Mouse (Mus musculus) liver, embryonic 12.5 days (tissue): ENCODE results near the gene Zfp189. TPM values are rescaled to one million over a fixed set of nuclear protein-coding genes. Genes with fewer than 3 reads are reported as not detected.

Experiments
- polyA plus RNA-seq: library from polyadenylated mRNA; unstranded; fragments of >200 nt; fragmentation: Nextera tagmentation; extraction: Ambion mirVana; gene quantifications from 2 replicates; pipeline ENCODE4 v1.2.1, GENCODE M21; 2016

The Zfp189 gene
- polyA plus RNA-seq, 1 experiment from 2014 or later, result 4.3 TPM

Other genes with a start within 250 kb of the Zfp189 start
- gene Acnat2, start 113.0 kb upstream of the Zfp189 start, polyA plus RNA-seq, result 0.20 and 0.24 TPM in 2 replicates
- gene Acnat1, start 47.3 kb upstream of the Zfp189 start, polyA plus RNA-seq, result 0.18 and 0.37 TPM in 2 replicates
- 0.21 and 0.37 TPM in 2 replicates for gene Baat, start 14.6 kb upstream of the Zfp189 start, polyA plus RNA-seq
- 65.8 and 67.3 TPM in 2 replicates for gene Mrpl50, start 83 bp upstream of the Zfp189 start, polyA plus RNA-seq
- gene Aldob, start 28.4 kb downstream of the Zfp189 start, polyA plus RNA-seq, result 54.0 and 57.6 TPM in 2 replicates
- 13.3 and 14.6 TPM in 2 replicates for gene Tmem246, start 76.7 kb downstream of the Zfp189 start, polyA plus RNA-seq
- gene Rnf20, start 110.8 kb downstream of the Zfp189 start, polyA plus RNA-seq, result 24.0 and 25.1 TPM in 2 replicates
- not detected in 2 replicates for gene Ppp3r2, start 160.8 kb downstream of the Zfp189 start, polyA plus RNA-seq